7 mouse cellular contexts compared by ENCODE assay signal in genomic region chr17:5977056-5977920, GRCm38 (mm10). TPM values are rescaled to one million over a fixed set of nuclear protein-coding genes. Genes with fewer than 3 reads are reported as not detected.
A peak's percentile ranks its signal among the peaks of the same experiment; 100 is the strongest.
DNase-seq lines count a peak whose midpoint lies in the region; ATAC-seq and TF ChIP-seq lines count a peak whose summit lies in the region.

No protein-coding gene starts in this region.

- no peak overlapping the region for H3K9ac ChIP-seq in embryonic facial prominence, embryonic 12.5 days
- H3K9ac ChIP-seq in heart, postnatal 0 days (replicated peaks; ENCODE audit: low read depth, low read length) = 0 out of 2 replicates have a peak overlapping the region, but pooled peaks have one; percentile 24

- no peak overlapping the region for H3K4me3 ChIP-seq in testis, adult 2 months (ENCODE audit: control insufficient read depth, low read depth, low read length)
- no peak overlapping the region for H3K4me3 ChIP-seq in embryonic facial prominence, embryonic 12.5 days
- H3K4me3 ChIP-seq in heart, postnatal 0 days (ENCODE audit: low read depth, low read length) = peak overlapping the region; percentile 10; the same call in 1 of the 2 replicates

- TF ChIP-seq CTCF in testis, adult 2 months (IDR thresholded peaks at IDR 0.05; ENCODE audit: control insufficient read depth, insufficient read depth, insufficient replicate concordance, low read depth, low read length) = no peak
- TF ChIP-seq CTCF in heart, postnatal 0 days (IDR thresholded peaks at IDR 0.05; ENCODE audit: low read depth) = no peak

- H3K27me3 ChIP-seq in testis, adult 2 months (ENCODE audit: control insufficient read depth, insufficient read depth, low read length) = no peaks in the 10 kb centered on the region
- no peaks in the 10 kb centered on the region for H3K27me3 ChIP-seq in embryonic facial prominence, embryonic 12.5 days
- H3K27me3 ChIP-seq in heart, postnatal 0 days (ENCODE audit: control insufficient read depth, insufficient read depth, low read length) = no peaks in the 10 kb centered on the region

- no peak overlapping the region for H3K4me2 ChIP-seq in embryonic facial prominence, embryonic 12.5 days (replicated peaks)
- peak overlapping the region; percentile 46 for H3K4me2 ChIP-seq in heart, postnatal 0 days (ENCODE audit: low read depth, low read length)

- no peaks in the 10 kb centered on the region for H3K9me3 ChIP-seq in embryonic facial prominence, embryonic 12.5 days
- H3K9me3 ChIP-seq in heart, postnatal 0 days (replicated peaks; ENCODE audit: control insufficient read depth, low read length) = no peaks in the 10 kb centered on the region

- DNase-seq in testis, postnatal 14 days (ENCODE audit: low spot score) = no peak
- no peak for DNase-seq in heart, postnatal 0 days (ENCODE audit: low spot score)
- DNase-seq in lung, postnatal 25 days (ENCODE audit: low spot score) = peak; percentile 84
- no peak for DNase-seq in ovary, postnatal 10 days (ENCODE audit: low spot score)
- no peak for DNase-seq in cerebellum, adult 11-12 months

- H3K27ac ChIP-seq in testis, adult 2 months (ENCODE audit: control insufficient read depth, insufficient read depth, low read depth, low read length) = peak overlapping the region; percentile 65
- H3K27ac ChIP-seq in embryonic facial prominence, embryonic 12.5 days = peak overlapping the region; percentile 37; the same call in 1 of the 2 replicates
- H3K27ac ChIP-seq in heart, postnatal 0 days (ENCODE audit: low read depth) = peak overlapping the region; percentile 77

- H3K4me1 ChIP-seq in testis, adult 2 months (ENCODE audit: control insufficient read depth, insufficient read depth, low read length) = peaks cover 23% of the 10 kb centered on the region
- peaks cover 28% of the 10 kb centered on the region for H3K4me1 ChIP-seq in embryonic facial prominence, embryonic 12.5 days
- H3K4me1 ChIP-seq in heart, postnatal 0 days (ENCODE audit: control insufficient read depth, insufficient read depth) = peaks cover 49% of the 10 kb centered on the region

- ATAC-seq in embryonic facial prominence, embryonic 12.5 days (ENCODE audit: insufficient number of reproducible peaks, insufficient read depth, low FRiP score, low TSS enrichment) = no peak
- peak; percentile 40; the same call in 1 of the 2 replicates for ATAC-seq in heart, postnatal 0 days (ENCODE audit: insufficient read depth, low read depth)

- H3K36me3 ChIP-seq in testis, adult 2 months (ENCODE audit: control insufficient read depth, insufficient read depth, low read length) = no peaks in the 10 kb centered on the region
- no peaks in the 10 kb centered on the region for H3K36me3 ChIP-seq in embryonic facial prominence, embryonic 12.5 days
- no peaks in the 10 kb centered on the region for H3K36me3 ChIP-seq in heart, postnatal 0 days (replicated peaks; ENCODE audit: control insufficient read depth, insufficient read depth, low read length)

- TF ChIP-seq EP300 in heart, postnatal 0 days (IDR thresholded peaks at IDR 0.05; ENCODE audit: low read depth) = no peak

- TF ChIP-seq POLR2A in testis, adult 2 months (IDR thresholded peaks at IDR 0.05; ENCODE audit: control insufficient read depth, low read depth, low read length) = no peak

- WGBS in embryonic facial prominence, embryonic 12.5 days = 45% methylated on average over 16 of the region's 16 CpGs
- WGBS in heart, postnatal 0 days = 47% methylated on average over 16 of the region's 16 CpGs

RNA-seq across cellular contexts. Expression of gene Synj2, which starts 36.2 kb away (rescaled TPM):
- 29.1 and 32.9 TPM in 2 replicates for polyA plus RNA-seq in testis, adult 2 months (2012; rRNA removed)
- 2.5 and 2.6 TPM in 2 replicates for polyA plus RNA-seq in embryonic facial prominence, embryonic 12.5 days (2016; fragmentation: Nextera tagmentation; extraction: Ambion mirVana)
- 14.7 and 15.9 TPM in 2 replicates for total RNA-seq in heart, postnatal 0 days (2014; rRNA removed; ENCODE audit: low replicate concordance)
- 4.1 and 4.8 TPM in 2 replicates for polyA plus RNA-seq in heart, postnatal 0 days (2015; fragmentation: Nextera tagmentation; extraction: Ambion mirVana)
